Mouse (Mus musculus) v-Abl transformed pro-B cells (cell line): ENCODE data around the gene Tram2.

Experiments
- in situ Hi-C, 2 experiments: fragments of 400-800 bp; cut with MboI; formaldehyde crosslinking; loops; one replicate each; pipeline ENCODE4 v1.15.1; 2025; ENCODE audit not compliant: unreplicated experiment in 2 of 2

The Tram2 gene

GRCm38 (mm10) chr1:21029000-21029399 is 50.0 kb downstream of the Tram2 start:
- in situ Hi-C loops = no loop called here

GRCm38 (mm10) chr1:21026534-21026933 is 52.5 kb downstream of the Tram2 start:
- in situ Hi-C loops = no loop called here

- in situ Hi-C loops = no loop called here
Measured at GRCm38 (mm10) chr1:21025203-21025602, 53.8 kb downstream of the Tram2 start.

GRCm38 (mm10) chr1:21023101-21023500 is 55.9 kb downstream of the Tram2 start:
- in situ Hi-C loops = no loop called here

- in situ Hi-C loops = no loop called here
Measured at GRCm38 (mm10) chr1:21014463-21014862, 64.6 kb downstream of the Tram2 start.

- in situ Hi-C loops = no loop called here
Measured at GRCm38 (mm10) chr1:21010282-21010800, 68.7 kb downstream of the Tram2 start.

GRCm38 (mm10) chr1:21008891-21009290 is 70.1 kb downstream of the Tram2 start:
- in situ Hi-C loops = no loop called here

- in situ Hi-C loops = no loop called here
Measured at GRCm38 (mm10) chr1:21007941-21008701, 70.9 kb downstream of the Tram2 start.

GRCm38 (mm10) chr1:21006775-21007174 is 72.3 kb downstream of the Tram2 start:
- in situ Hi-C loops = no loop called here

- in situ Hi-C loops = no loop called here
Measured at GRCm38 (mm10) chr1:21004596-21004995, 74.4 kb downstream of the Tram2 start.

GRCm38 (mm10) chr1:21002246-21003142 is 76.5 kb downstream of the Tram2 start:
- in situ Hi-C loops = no loop called here

- in situ Hi-C loops = no loop called here
Measured at GRCm38 (mm10) chr1:20997881-20998389, 81.1 kb downstream of the Tram2 start.

GRCm38 (mm10) chr1:20997328-20997689 is 81.7 kb downstream of the Tram2 start:
- in situ Hi-C loops = no loop called here

GRCm38 (mm10) chr1:20996603-20997327 is 82.3 kb downstream of the Tram2 start:
- in situ Hi-C loops = no loop called here

- in situ Hi-C loops = no loop called here
Measured at GRCm38 (mm10) chr1:20995331-20995986, 83.6 kb downstream of the Tram2 start.

GRCm38 (mm10) chr1:20994338-20994737 is 84.7 kb downstream of the Tram2 start:
- in situ Hi-C loops = no loop called here

GRCm38 (mm10) chr1:20993690-20994089 is 85.3 kb downstream of the Tram2 start:
- in situ Hi-C loops = no loop called here

- in situ Hi-C loops = no loop called here
Measured at GRCm38 (mm10) chr1:20989461-20990083, 89.5 kb downstream of the Tram2 start.

- in situ Hi-C loops = no loop called here
Measured at GRCm38 (mm10) chr1:20986378-20987056, 92.5 kb downstream of the Tram2 start.
